Mouse (Mus musculus) embryonic fibroblast, embryonic 13.5 days (primary cell): Measurements from ENCODE around the gene Cdc26.

Source experiments
- CTCF ChIP-seq: IDR thresholded peaks from 2 replicates; pipeline ENCODE4 v1.5.1; 2011; ENCODE audit warnings: mild to moderate bottlenecking, control low read depth, low read length, moderate library complexity, borderline replicate concordance; ENCODE audit not compliant: insufficient read depth
- POLR2A ChIP-seq: IDR thresholded peaks from 2 replicates; pipeline ENCODE4 v1.6.1; 2011; ENCODE audit warnings: low read depth, mild to moderate bottlenecking, control low read depth, low read length, moderate library complexity

DNA sequence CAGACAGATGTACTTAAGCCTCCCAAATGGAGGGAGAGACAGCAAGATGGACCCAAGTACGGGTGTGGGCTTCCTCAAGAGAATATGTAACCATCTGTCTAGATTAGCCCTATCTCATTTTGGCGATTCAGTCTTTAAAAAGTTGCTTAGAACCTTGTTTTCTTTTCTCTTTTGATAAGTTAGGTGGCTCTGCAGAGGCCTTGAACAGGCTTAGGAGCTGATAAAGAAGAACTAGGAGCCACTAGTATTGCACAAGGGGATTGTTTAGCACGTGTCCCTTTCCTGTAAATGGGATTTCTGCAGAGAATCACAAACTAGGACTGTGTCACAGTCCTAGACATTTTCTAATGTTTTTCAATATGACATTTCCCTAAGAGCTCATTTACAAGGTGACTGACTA, 39.4 kb downstream of the Cdc26 start:
- no peak for TF ChIP-seq CTCF
- TF ChIP-seq POLR2A = no peak
